Mouse (Mus musculus): ENCODE data around the gene Xylt2. TPM values are rescaled to one million over a fixed set of nuclear protein-coding genes. Genes with fewer than 3 reads are reported as not detected.
"Not testable (repeated sequence)": the region's sequence is repeated elsewhere in the genome, so short reads cannot be mapped to it uniquely, and the experiment has no call there.

Xylt2 gene
- polyA plus RNA-seq, 1 experiment from 2014 or later = 19.5 TPM

DNA sequence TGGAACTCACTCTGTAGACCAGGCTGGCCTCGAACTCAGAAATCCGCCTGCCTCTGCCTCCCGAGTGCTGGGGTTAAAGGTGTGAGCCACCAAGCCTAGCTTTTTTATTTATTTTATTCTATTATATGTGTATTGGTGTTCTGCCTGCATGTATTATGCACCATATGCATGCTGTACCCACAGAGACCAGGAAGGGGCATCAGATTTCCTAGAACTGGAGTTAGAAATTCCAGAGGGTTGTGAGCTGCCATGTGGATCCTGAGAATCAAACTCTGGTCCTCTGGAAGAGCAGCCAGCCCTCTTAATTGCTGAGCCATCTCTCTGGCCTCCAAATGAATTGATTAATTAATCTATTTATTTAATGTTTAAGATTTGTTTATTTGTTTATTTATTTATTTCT, 22.1 kb upstream of the Xylt2 start:
- no peak for ATAC-seq (ENCODE audit: low FRiP score, low read depth)
- 97% methylated on average over 3 of the region's 3 CpGs for WGBS

DNA sequence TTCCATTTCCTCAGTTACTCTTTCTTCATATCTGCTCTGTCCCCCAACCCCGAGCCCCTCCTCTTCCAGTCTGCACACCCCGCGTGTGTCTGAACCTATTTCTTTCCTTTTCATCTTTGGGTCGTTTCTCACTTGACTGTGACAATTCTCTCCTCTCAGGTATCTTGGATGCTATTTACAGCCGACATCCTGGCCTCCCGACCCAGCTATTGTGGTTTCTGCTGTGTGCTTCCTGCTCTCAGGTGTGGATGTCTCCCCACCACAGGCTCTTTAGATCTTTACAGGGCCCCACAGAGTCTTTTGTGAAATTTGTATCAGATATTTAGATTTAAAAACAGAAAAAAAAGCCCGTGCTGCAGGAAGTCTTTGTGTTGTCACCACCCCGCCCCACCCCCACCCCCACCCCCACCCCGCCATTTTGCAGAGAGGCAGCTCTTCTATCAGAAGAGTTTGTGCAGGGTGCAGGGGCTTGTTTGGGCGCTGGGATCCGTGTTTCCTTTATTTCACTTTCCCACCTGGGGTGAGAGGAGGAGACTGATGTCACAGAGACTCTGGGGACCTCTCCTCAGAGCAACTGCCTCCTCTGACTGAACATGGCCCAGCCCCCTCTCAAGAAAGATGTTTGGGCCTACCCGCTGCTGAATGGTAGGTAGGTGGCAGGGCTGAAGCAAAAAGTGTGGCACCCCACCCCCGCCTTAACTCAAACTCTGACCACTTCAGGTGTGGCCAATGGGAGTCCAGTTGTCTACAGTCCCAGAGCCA, 20.6 kb upstream of the Xylt2 start:
- H3K9me3 ChIP-seq = no peaks in the 10 kb centered on the region
- H3K4me1 ChIP-seq = peaks cover 5% of the 10 kb centered on the region; the same call in 1 of the 2 replicates
- no peak overlapping the region for H3K27ac ChIP-seq
- 47% methylated on average over 13 of the region's 13 CpGs for WGBS
- ATAC-seq (ENCODE audit: low FRiP score, low read depth) = no peak
- no peaks in the 10 kb centered on the region for H3K36me3 ChIP-seq
- H3K4me3 ChIP-seq = no peak overlapping the region
- H3K9ac ChIP-seq = no peak overlapping the region
- H3K27me3 ChIP-seq (replicated peaks) = no peaks in the 10 kb centered on the region
- H3K4me2 ChIP-seq (replicated peaks) = no peak overlapping the region

More for the DNA sequence above, 22.1 kb upstream of the Xylt2 start:
- Histone ChIP-seq H3K9ac (no peak overlapping the region), H3K4me3 (no peak overlapping the region), H3K4me2 (replicated peaks) (no peak overlapping the region), H3K36me3 (no peaks in the 10 kb centered on the region), H3K9me3 (no peaks in the 10 kb centered on the region), H3K27ac (no peak overlapping the region), H3K27me3 (replicated peaks) (no peaks in the 10 kb centered on the region), H3K4me1 (peaks cover 5% of the 10 kb centered on the region; the same call in 1 of the 2 replicates)

DNA sequence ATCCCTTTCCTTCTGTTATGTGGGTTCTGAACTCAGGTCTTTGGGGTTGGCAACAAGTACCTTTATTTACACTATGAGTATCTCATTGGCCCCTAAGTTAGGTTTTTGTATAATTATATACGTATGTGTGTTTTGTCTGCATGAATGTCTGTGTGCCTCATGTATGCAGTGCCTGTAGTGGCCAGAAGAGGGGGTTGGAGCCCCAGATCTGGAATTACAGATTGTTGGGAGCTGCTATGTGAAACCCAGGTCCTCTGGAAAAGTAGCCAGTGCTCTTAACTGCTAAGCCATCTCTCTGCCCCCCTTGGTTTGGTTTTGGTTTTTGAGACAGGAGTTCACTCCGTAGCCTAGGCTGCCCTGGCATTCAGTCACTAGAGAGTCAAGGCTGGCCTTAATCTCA, 19.8 kb upstream of the Xylt2 start:
- Histone ChIP-seq H3K4me1 (peaks cover 5% of the 10 kb centered on the region; the same call in 1 of the 2 replicates), H3K27me3 (replicated peaks) (no peaks in the 10 kb centered on the region), H3K4me2 (replicated peaks) (no peak overlapping the region), H3K9me3 (no peaks in the 10 kb centered on the region), H3K4me3 (no peak overlapping the region), H3K27ac (no peak overlapping the region), H3K36me3 (no peaks in the 10 kb centered on the region), H3K9ac (no peak overlapping the region)
- no peak for ATAC-seq (ENCODE audit: low FRiP score, low read depth)
- 96% methylated on average over 2 of the region's 2 CpGs for WGBS

DNA sequence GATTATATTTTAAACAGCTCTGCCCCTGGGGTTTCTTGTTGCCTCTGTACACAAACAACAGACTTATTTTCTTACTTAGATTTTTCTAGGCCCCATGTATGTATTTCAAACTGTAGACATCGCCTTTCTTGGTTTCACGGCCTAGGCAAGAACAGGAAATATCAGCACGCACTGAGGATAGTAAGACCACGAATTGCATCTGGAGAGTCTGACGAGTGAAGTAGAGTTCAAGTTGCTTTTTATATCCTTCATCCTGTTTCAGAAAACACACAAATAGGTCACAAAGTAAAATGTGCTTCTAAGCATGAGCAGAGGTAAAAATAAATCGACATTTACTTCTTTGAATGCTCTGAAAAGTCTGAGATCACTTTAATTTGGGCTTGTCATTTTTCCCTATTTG, 18.2 kb upstream of the Xylt2 start:
- H3K9ac ChIP-seq = no peak overlapping the region
- no peak overlapping the region for H3K27ac ChIP-seq
- H3K4me3 ChIP-seq = no peak overlapping the region
- ATAC-seq (ENCODE audit: low FRiP score, low read depth) = no peak
- H3K4me2 ChIP-seq (replicated peaks) = no peak overlapping the region
- H3K36me3 ChIP-seq = no peaks in the 10 kb centered on the region
- H3K4me1 ChIP-seq = no peaks in the 10 kb centered on the region
- no peaks in the 10 kb centered on the region for H3K9me3 ChIP-seq
- 87% methylated on average over 6 of the region's 6 CpGs for WGBS
- H3K27me3 ChIP-seq (replicated peaks) = no peaks in the 10 kb centered on the region

GRCm38 (mm10) chr11:94692502-94692901, 15.2 kb upstream of the Xylt2 start:
- H3K9ac ChIP-seq; H3K4me3 ChIP-seq; H3K36me3 ChIP-seq; ATAC-seq (ENCODE audit: low FRiP score, low read depth); H3K4me2 ChIP-seq (replicated peaks); H3K9me3 ChIP-seq; H3K27ac ChIP-seq; H3K4me1 ChIP-seq; H3K27me3 ChIP-seq (replicated peaks): not testable (repeated sequence)

GRCm38 (mm10) chr11:94687178-94687577, 9.9 kb upstream of the Xylt2 start:
- Histone ChIP-seq H3K4me1 (no peaks in the 10 kb centered on the region), H3K36me3 (no peaks in the 10 kb centered on the region), H3K4me2 (replicated peaks) (no peak overlapping the region), H3K4me3 (no peak overlapping the region), H3K27ac (no peak overlapping the region), H3K9me3 (no peaks in the 10 kb centered on the region), H3K9ac (no peak overlapping the region), H3K27me3 (replicated peaks) (no peaks in the 10 kb centered on the region)
- no peak for ATAC-seq (ENCODE audit: low FRiP score, low read depth)
- whole genome bisulfite sequencing = 84% methylated on average over 6 of the region's 6 CpGs

DNA sequence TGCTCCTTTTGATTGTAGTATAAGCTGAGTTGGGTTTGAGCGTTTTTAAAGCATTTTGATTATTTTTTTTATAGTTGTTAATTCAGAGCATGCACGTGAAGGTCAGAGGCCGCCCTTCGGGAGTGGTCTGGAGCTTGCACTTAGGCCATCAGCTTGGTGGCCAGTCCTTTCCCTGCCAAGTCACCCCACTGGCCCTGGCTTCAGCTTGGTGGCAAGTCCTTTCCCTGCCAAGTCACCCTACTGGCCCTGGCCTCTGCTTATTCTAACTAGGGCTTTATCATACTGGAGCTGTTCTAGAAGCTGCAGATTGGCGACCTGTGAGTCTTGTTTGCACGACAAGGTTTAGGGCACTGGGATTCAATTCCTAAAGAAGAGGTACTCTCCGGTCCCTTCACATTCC, 5.1 kb upstream of the Xylt2 start:
- Histone ChIP-seq H3K27me3 (replicated peaks) (no peaks in the 10 kb centered on the region), H3K4me3 (no peak overlapping the region), H3K9ac (no peak overlapping the region), H3K4me2 (replicated peaks) (no peak overlapping the region), H3K27ac (no peak overlapping the region), H3K4me1 (peaks cover 6% of the 10 kb centered on the region), H3K9me3 (no peaks in the 10 kb centered on the region), H3K36me3 (no peaks in the 10 kb centered on the region)
- 85% methylated on average over 7 of the region's 7 CpGs for WGBS
- no peak for ATAC-seq (ENCODE audit: low FRiP score, low read depth)

- Histone ChIP-seq H3K4me3 (no peak overlapping the region), H3K27me3 (replicated peaks) (no peaks in the 10 kb centered on the region), H3K36me3 (no peaks in the 10 kb centered on the region), H3K9ac (no peak overlapping the region), H3K9me3 (no peaks in the 10 kb centered on the region), H3K27ac (no peak overlapping the region), H3K4me2 (replicated peaks) (no peak overlapping the region), H3K4me1 (peaks cover 8% of the 10 kb centered on the region)
- ATAC-seq (ENCODE audit: low FRiP score, low read depth) = no peak
- WGBS = 87% methylated on average over 4 of the region's 4 CpGs
Measured at GRCm38 (mm10) chr11:94681640-94682039, 4.3 kb upstream of the Xylt2 start.

DNA sequence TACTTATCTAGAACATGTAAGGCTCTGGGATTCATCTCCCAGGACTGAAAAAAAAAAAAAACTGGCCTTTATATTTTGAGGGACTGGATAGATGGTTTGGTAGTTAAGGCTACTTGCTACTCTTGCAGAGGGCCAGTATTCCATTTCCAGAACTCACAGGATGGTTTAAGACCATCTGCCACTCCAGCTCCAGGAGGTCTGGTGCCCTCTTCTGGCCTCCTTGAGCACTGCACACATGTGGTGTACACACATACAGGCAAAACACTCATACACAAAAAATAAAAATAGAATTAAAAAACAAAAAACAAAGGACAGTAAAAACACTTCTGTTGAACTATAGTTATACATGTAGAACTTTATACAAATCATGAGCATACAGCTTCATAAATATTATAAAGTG, 3.3 kb upstream of the Xylt2 start:
- Histone ChIP-seq H3K36me3 (no peaks in the 10 kb centered on the region), H3K9ac (no peak overlapping the region), H3K9me3 (no peaks in the 10 kb centered on the region), H3K4me1 (peaks cover 18% of the 10 kb centered on the region), H3K27ac (no peak overlapping the region), H3K4me2 (replicated peaks) (no peak overlapping the region), H3K4me3 (no peak overlapping the region), H3K27me3 (replicated peaks) (no peaks in the 10 kb centered on the region)
- ATAC-seq (ENCODE audit: low FRiP score, low read depth) = no peak

- Histone ChIP-seq H3K4me1 (peaks cover 18% of the 10 kb centered on the region), H3K4me3 (peak overlapping the region; percentile 91), H3K9ac (peak overlapping the region; percentile 92), H3K9me3 (no peaks in the 10 kb centered on the region), H3K4me2 (replicated peaks) (peak overlapping the region; percentile 86), H3K36me3 (no peaks in the 10 kb centered on the region; the same call in 1 of the 2 replicates), H3K27ac (no peak overlapping the region), H3K27me3 (replicated peaks) (no peaks in the 10 kb centered on the region)
- WGBS = 32% methylated on average over 15 of the region's 15 CpGs
- peak; percentile 46 for ATAC-seq (ENCODE audit: low FRiP score, low read depth)
Measured at GRCm38 (mm10) chr11:94677607-94678145, 361 bp upstream of the Xylt2 start.

GRCm38 (mm10) chr11:94676308-94676707, 1.0 kb downstream of the Xylt2 start:
- H3K36me3 ChIP-seq = no peaks in the 10 kb centered on the region; the same call in 1 of the 2 replicates
- H3K4me2 ChIP-seq (replicated peaks) = peak overlapping the region; percentile 86
- H3K4me3 ChIP-seq = peak overlapping the region; percentile 91
- no peak for ATAC-seq (ENCODE audit: low FRiP score, low read depth)
- no peaks in the 10 kb centered on the region for H3K27me3 ChIP-seq (replicated peaks)
- H3K9ac ChIP-seq = peak overlapping the region; percentile 92
- H3K4me1 ChIP-seq = peaks cover 23% of the 10 kb centered on the region
- 44% methylated on average over 4 of the region's 4 CpGs for WGBS
- H3K27ac ChIP-seq = no peak overlapping the region
- no peaks in the 10 kb centered on the region for H3K9me3 ChIP-seq

GRCm38 (mm10) chr11:94675446-94675845, 1.9 kb downstream of the Xylt2 start:
- H3K27ac ChIP-seq = no peak overlapping the region
- 85% methylated on average over 5 of the region's 5 CpGs for WGBS
- H3K27me3 ChIP-seq (replicated peaks) = no peaks in the 10 kb centered on the region
- no peak overlapping the region for H3K4me3 ChIP-seq
- peak overlapping the region; percentile 86 for H3K4me2 ChIP-seq (replicated peaks)
- peaks cover 23% of the 10 kb centered on the region for H3K4me1 ChIP-seq
- no peak for ATAC-seq (ENCODE audit: low FRiP score, low read depth)
- H3K9me3 ChIP-seq = no peaks in the 10 kb centered on the region
- no peak overlapping the region for H3K9ac ChIP-seq
- H3K36me3 ChIP-seq = peaks cover 6% of the 10 kb centered on the region

GRCm38 (mm10) chr11:94674984-94675383, 2.3 kb downstream of the Xylt2 start:
- peaks cover 10% of the 10 kb centered on the region for H3K36me3 ChIP-seq
- H3K4me2 ChIP-seq (replicated peaks) = peak overlapping the region; percentile 86
- H3K4me1 ChIP-seq = peaks cover 23% of the 10 kb centered on the region
- H3K27ac ChIP-seq = no peak overlapping the region
- H3K4me3 ChIP-seq = no peak overlapping the region
- H3K27me3 ChIP-seq (replicated peaks) = no peaks in the 10 kb centered on the region
- H3K9me3 ChIP-seq = no peaks in the 10 kb centered on the region
- no peak overlapping the region for H3K9ac ChIP-seq
- ATAC-seq (ENCODE audit: low FRiP score, low read depth) = no peak
- WGBS = 88% methylated on average over 5 of the region's 5 CpGs
